Mouse (Mus musculus): ENCODE measurements at regions not wholly inside any gene's neighbourhood (a gene's known extent, or its start where the extent isn't known, plus 50 kb on each side); places are given as distances from the start of the nearest gene placed in this dataset.

GRCm38 (mm10) chr11:22630982-22631381, 119.1 kb downstream of the Tmem17 start:
- TF ChIP-seq HCFC1 (IDR thresholded peaks at IDR 0.05; ENCODE audit: borderline replicate concordance, insufficient read depth, low read length) (no peak), ZC3H11A (IDR thresholded peaks at IDR 0.05; ENCODE audit: borderline replicate concordance, low read depth, low read length) (no peak), CHD2 (IDR thresholded peaks at IDR 0.05; ENCODE audit: low read depth, low read length) (no peak), MAFK (IDR thresholded peaks at IDR 0.05; ENCODE audit: insufficient read depth, low read depth, low read length) (no peak)

All from ES-E14 (cell line).